Mouse (Mus musculus) ES-Bruce4 (cell line): Measurements from ENCODE around the gene Itga7.

Experiments
- CTCF ChIP-seq: IDR thresholded peaks from one replicate; pipeline ENCODE4 v1.8.1; 2011; ENCODE audit warnings: low read depth, low read length
- EP300 ChIP-seq: IDR thresholded peaks from 2 replicates; pipeline ENCODE4 v1.6.1; 2011; ENCODE audit warnings: low read depth, low read length; ENCODE audit not compliant: insufficient read depth
- POLR2A ChIP-seq: IDR thresholded peaks from one replicate; pipeline ENCODE4 v1.8.1; 2011; ENCODE audit warnings: low read length; ENCODE audit not compliant: insufficient read depth

- no peak for TF ChIP-seq EP300
- no peak for TF ChIP-seq CTCF
- no peak for TF ChIP-seq POLR2A
Observed at GRCm38 (mm10) chr10:128904812-128905211, 28.8 kb upstream of the Itga7 start.
